Mouse (Mus musculus): ENCODE data around the gene F3.
"Not testable (repeated sequence)": the region's sequence is repeated elsewhere in the genome, so short reads cannot be mapped to it uniquely, and the experiment has no call there.

Gene F3

DNA sequence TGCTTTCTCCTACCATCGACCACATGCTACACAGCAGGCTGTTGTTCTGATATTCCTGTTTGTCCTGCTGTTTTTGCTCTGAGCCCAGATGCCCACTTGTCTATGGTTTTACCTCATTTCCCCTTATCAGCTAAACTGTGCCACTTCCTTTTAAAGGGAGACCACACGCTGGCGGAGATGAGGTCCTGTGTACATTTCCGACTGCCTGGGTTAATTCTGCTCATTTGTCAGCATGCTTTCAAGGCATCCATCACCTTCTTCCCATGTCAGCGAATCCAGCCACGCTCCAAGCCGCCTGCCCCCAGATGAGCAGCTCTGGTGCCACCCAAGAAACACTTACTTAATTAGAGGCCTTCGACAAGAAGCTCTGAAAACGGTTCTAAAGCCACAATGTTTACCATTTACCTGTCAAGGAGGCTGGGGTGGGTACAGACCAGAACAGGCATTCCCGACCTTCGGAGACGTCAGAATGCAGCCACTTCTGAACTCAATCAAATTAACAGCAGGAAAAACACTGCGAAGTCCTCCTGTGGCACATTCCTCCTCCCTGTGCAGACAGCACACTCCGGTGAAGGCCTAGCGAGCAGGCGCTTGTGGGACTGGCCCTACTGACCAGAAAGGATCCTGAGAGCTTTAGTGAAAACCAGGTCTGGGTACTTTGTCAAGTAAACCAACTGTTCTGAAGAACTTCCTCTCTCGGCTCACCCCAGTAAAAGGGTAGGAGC is 16.3 kb downstream of the F3 start:
- DNase-seq (ENCODE audit: low spot score) = no peak

DNA sequence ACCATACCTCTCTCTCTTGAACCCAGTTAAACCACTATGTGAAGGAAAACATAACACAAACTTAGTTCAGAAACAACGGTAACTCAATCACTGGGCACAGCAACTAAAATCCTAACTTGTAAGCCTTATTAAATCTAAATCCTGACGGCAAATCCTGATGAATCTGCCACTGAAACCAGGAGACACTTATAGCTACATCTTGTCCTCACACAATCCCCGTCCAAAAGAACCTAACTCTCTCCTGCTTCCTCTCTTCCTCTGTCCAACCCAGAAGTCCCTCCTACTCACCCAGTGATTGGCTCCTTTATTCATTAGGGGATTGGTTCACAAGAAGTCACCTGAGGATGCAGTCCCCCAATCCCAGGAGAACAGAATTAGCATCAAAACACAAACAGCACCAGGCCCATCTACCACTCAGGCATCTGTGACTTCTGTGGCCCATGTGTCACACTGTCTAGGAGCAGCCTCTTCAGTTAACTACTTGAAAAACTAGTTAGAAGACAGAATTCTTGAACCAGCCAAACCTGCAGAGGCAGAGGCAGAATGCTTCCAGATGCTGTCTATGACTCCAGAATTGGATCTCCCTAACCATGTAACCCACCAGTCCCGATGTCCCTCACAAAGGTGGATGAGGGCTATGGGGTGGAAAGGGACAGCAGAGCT is 18.0 kb downstream of the F3 start:
- DNase-seq (ENCODE audit: low spot score) = not testable (repeated sequence)

DNA sequence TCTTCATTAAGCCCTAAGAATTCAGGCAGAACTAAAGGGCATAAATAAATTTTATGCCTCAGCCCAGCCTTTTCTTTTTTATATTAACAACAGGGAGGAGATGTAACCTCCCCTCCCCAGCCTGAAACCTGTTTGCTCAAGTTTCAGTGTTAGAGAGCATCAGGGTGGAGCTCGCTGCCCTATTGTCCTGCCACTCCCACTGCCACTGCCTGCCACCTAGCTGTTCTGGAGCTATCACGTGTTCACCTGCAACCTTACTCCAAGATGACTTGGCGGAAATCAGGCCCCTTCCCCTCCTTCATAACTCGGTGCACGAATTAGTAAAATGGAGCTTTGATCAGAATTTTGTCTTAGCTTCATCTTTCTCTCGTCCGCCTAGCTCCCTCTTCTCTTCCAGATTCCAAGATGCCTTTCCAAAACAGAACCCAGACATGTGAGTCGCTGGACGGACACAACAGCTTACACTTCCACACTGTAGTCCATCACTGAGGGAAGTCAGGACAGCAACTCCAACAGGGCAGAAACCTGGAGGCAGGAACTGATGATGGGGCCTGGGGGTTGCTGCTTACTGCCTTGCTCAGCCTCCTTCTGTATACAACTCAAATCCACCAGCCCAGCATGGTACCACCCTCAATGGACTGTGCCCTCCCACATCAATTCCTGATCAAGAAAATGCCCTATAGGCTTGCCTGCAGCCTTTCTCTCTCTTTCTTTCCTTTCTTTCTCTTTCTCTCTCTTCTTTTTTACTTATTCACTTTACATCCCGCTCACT is 31.2 kb downstream of the F3 start:
- DNase-seq (ENCODE audit: low spot score) = not testable (repeated sequence)

DNA sequence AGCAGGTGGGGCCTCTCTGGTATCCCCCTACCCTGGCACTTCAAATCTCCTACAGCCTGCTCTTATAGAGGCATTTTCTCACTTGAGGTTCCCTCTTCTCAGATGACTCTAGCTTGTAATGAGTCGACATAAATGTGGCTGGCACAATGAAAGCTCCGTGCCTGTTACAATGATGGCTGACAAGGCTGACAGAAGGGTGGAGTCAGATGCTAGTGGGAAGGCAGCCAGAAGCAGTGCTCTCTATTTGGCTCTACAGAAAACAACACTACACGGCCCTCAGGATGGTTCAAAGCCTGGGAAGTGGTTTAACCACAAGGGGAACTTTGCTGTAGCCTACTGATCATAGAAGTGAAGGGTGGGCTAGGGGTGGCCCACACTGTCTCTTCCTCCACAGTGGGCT is 31.8 kb downstream of the F3 start:
- no peak for DNase-seq (ENCODE audit: low spot score)

DNA sequence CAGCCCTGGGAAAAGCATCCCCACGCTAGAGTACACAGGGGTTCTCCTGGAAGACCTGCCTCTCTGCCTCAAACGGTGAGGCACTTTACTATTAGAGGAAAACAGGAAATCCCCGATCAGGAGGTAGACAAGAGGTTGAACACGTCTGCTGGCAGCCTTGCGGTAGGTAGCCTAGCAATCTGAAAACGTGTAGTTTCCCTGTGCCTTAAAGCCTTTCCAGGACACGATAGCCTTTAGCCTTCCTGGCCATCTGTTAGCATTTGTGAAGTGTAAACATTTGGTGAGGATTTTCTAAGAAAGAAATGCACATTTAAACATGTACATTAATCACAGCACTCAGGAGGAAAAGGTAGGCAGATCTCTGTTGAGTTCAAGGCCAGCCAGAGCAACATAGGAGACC is 35.0 kb downstream of the F3 start:
- no peak for DNase-seq (ENCODE audit: low spot score)

DNA sequence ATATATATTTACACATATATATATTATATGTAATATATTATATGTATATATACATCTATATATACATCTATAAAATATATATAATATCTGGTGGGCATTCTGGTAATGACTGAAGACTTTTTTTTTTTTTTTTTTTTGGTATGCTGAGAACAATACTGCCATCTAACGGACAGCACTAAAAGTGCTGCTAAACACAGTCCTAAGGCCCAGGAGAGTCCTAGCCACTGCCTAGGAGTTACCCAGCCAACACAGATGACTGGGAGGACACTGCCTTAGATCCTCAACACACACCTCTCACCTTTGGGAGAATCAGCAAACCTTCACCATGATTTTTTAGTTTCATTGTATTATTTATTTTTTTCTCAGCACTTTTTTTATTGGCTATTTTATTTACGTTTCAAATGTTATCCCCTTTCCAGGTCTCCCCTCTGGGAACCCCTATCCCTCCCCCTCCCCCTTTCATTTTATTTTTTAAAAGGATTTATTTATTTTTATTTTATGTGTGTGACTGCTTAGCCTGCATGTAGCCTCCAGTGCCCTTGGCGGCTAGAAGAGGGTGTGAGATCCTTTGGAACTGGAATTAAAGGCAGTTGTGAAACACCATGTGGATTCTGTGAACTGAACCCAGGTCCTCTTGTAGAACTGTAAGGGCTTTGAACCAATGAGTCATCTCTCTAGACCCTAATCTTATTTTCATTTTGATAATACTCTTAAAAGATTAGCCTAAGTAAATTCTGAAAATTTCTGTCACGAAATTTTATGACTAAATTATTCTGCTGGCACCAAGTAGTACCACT is 38.9 kb downstream of the F3 start:
- DNase-seq (ENCODE audit: low spot score) = no peak

DNA sequence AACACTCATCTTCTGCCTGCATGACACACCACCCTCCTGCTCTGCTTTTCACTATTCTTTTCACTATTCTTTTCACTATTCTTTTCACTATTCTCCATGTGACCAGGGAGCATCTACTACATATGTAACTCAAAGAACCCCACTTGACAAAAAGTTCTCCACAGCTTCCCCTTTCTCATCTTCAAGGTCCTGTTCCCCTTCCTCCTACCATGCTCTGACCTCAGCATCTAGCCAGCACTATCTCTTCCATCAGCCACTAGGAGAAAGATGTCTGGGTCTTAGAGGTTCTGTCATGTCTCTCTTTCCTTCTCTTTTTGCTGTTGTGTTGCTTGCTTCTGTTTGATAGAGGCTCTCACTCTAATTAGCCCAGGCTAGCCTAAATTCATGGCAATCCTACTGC is 42.7 kb downstream of the F3 start:
- no peak for DNase-seq (ENCODE audit: low spot score)

DNA sequence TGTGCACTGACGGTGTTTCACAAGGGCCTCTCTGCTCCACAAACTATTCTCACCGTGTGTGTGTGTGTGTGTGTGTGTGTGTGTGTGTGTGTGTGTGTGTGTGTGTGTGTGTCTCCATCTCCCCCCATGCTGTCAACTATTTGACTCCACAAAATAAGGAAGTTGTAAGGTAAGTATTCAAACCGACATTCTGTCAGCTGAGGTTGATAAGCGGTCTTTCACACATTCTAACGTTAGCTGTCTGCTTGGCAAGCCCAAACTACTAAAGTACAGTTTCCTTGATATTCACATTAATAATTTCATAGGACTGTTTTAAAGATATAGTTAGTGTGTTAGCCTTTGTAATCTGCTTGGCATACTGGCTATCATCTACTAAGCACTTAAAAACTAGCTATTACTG is 43.5 kb downstream of the F3 start:
- DNase-seq (ENCODE audit: low spot score) = no peak

DNA sequence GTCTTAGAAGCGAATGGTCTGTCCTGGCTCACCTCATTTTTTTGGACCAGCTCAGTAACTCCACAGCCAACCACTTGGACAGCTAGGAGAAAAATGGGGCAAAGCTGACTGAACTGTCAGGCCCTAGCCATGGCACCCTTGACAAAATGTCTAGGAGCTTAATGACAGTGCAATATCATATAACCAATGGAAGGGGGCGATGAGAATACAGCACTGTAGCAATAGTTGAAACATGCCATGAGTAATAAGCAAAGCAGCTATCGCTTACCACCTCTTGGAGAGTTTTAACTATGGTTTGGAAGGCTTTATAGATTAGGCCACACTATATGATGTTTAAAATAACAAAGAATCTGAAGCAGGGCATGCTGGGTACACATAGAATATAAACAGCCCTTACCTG is 45.4 kb downstream of the F3 start:
- no peak for DNase-seq (ENCODE audit: low spot score)

DNA sequence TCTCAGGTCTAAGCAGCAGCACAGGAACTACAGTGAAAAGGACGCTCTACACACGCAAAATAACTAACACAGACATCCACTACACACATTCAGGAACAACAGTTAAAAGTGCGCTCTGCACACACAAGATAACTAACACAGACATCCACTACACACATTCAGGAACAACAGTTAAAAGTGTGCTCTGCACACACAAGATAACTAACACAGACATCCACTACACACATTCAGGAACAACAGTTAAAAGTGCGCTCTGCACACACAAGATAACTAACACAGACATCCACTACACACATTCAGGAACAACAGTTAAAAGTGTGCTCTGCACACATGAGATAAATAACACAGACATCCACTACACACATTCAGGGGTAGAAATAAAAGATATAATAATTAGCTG is 50.0 kb downstream of the F3 start:
- DNase-seq (ENCODE audit: low spot score) = not testable (repeated sequence)

DNA sequence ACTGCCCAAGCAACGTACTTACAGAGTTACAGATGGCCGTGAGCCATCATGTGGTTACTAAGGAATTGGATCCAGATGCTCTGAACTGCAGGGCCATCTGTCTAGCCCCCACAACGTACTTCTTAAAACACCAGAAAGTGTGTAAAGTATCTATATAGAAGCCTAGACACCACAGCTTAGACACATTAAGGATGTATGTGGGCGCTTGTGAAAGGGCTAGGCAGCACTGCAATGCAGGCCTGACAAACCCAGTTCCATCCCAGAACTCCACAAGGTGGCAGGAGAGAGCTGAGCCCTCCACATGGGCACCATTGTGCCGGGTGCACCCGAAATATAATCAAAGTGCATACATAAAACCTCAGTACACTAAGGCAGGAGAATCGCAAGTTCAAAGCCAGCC is 54.6 kb downstream of the F3 start:
- DNase-seq (ENCODE audit: low spot score) = no peak

DNA sequence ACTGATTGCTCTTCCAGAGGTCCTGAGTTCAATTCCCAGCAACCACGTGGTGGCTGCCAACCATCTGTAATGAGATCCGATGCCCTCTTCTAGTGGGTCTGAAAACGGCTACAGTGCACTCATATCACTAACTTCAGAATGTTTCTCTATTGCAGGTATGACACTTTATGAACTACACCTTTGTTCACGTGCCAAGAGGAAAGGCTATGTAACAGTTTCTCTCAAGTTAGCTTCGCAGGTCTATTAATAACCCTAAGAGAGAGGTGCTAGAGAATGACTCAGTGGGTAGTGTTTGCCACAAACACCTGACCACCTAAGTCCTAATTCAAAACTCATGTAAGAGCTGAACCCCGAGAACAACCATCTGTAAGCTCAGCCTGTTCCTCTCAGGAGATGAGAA is 59.7 kb downstream of the F3 start:
- DNase-seq (ENCODE audit: low spot score) = no peak
